Mouse (Mus musculus) neutrophil, adult 59 days (primary cell): ENCODE measurements around the gene Ceacam12. TPM values are rescaled to one million over a fixed set of nuclear protein-coding genes. Genes with fewer than 3 reads are reported as not detected.

Source experiments
- total RNA-seq, 2 experiments: library from RNA; stranded (reverse); gene quantifications; 1 replicate in 1 of 2; 2 replicates in 1 of 2; pipeline ENCODE4 v1.2.4; 2023

The Ceacam12 gene
- not detected for total RNA-seq

DNA sequence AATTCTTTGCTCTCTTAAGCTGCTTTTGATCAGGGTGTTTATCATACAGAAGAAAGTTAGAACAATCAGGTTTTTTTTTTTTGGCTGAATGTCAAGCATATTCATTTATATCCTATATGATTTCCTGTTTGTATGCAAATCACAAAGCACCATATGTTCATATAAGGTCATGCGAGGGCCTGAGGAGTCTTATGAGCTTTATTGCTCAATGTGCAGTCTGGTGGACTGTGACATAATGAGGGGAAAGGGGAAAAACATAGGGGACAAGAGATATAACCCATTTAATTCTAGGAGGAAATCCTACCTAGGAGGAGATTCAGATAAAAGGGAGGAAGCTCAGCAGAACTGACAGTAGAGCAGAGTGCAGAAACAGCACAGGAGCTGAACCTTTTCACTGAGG is at the start of gene Ceacam12:
Gene Ceacam12 (plus strand): TSS at position 301 of the 400 bp plus-strand sequence.

Other genes with a start within 250 kb of the Ceacam12 start
- not detected for gene Gm5155, start 194.2 kb upstream of the Ceacam12 start, total RNA-seq
- not detected for gene Ceacam11, start 93.8 kb upstream of the Ceacam12 start, total RNA-seq
- not detected for gene Ceacam13, start 56.0 kb upstream of the Ceacam12 start, total RNA-seq
- not detected for gene Igfl3, start 110.6 kb downstream of the Ceacam12 start, total RNA-seq
- not detected for gene Mill1, start 179.4 kb downstream of the Ceacam12 start, total RNA-seq